Mouse (Mus musculus): Measurements from ENCODE around the gene Lyrm4. TPM values are rescaled to one million over a fixed set of nuclear protein-coding genes. Genes with fewer than 3 reads are reported as not detected.

Gene Lyrm4
- polyA plus RNA-seq, 1 experiment, result not detected

DNA sequence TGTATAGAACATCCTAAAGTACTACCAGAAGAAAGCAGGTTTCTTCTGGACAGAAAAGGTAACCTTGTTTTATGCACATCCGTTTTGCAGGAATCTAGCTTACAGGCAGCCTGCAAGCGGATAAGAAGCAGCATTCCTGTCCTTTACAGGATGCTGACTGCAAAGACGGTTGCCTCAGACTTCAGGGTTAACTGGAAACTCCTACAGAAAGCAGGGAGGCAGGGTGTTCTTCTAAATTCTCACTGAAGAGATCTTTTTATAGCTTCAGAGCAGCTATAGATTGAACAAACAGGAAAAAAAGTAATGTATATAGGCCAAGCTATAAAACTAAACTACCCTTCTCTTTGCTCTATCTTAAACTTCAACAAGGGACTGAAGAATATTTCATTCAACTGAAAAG lies 32.6 kb downstream of the Lyrm4 start:
- TF ChIP-seq CTCF (IDR thresholded peaks at IDR 0.05; ENCODE audit: insufficient read depth, low read depth, low read length) (no peak), POLR2A (IDR thresholded peaks at IDR 0.05; ENCODE audit: insufficient read depth, low read depth, low read length) (no peak)
- WGBS, result 75% methylated on average over 3 of the region's 3 CpGs

GRCm38 (mm10) chr13:36081591-36081990 lies 35.7 kb downstream of the Lyrm4 start:
- no peak overlapping the region for H3K4me3 ChIP-seq (ENCODE audit: insufficient read depth, low read depth, low read length)
- H3K27ac ChIP-seq (ENCODE audit: insufficient read depth, low read depth, low read length), result no peak overlapping the region
- H3K4me1 ChIP-seq (ENCODE audit: control insufficient read depth, insufficient read depth, low read length), result no peaks in the 10 kb centered on the region
- TF ChIP-seq POLR2A (IDR thresholded peaks at IDR 0.05; ENCODE audit: insufficient read depth, low read depth, low read length) (no peak), CTCF (IDR thresholded peaks at IDR 0.05; ENCODE audit: insufficient read depth, low read depth, low read length) (no peak)
- 97% methylated on average over 3 of the region's 3 CpGs for WGBS

More for the DNA sequence above, 32.6 kb downstream of the Lyrm4 start:
- no peak overlapping the region for H3K27ac ChIP-seq (ENCODE audit: insufficient read depth, low read depth, low read length)
- H3K4me1 ChIP-seq (ENCODE audit: control insufficient read depth, insufficient read depth, low read length), result no peaks in the 10 kb centered on the region
- H3K4me3 ChIP-seq (ENCODE audit: insufficient read depth, low read depth, low read length), result no peak overlapping the region

GRCm38 (mm10) chr13:36074484-36074883 lies 42.8 kb downstream of the Lyrm4 start:
- WGBS, result 92% methylated on average over 3 of the region's 3 CpGs
- no peak overlapping the region for H3K4me3 ChIP-seq (ENCODE audit: insufficient read depth, low read depth, low read length)

DNA sequence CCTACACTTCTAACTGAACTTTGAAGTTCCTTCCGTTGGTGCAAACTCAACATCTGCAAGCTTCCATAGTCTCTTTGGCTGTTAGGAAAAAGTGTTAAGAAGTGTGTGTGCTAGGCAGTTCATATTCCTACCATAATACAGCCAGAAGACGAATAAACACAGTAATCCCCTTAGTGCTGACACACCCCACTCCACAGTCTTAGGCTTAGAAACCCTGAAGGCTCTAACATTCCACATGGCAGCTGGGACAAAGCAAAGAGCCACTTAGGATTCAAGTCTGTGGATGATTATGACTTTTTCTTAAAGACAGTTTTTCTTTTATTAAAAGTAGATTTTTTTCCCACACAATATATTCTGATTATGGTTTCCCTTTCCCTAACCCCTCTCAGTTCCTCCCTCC lies 50.6 kb downstream of the Lyrm4 start:
- WGBS, result 78% methylated on average over 2 of the region's 2 CpGs
- no peak for TF ChIP-seq CTCF (IDR thresholded peaks at IDR 0.05; ENCODE audit: insufficient read depth, low read depth, low read length)
- TF ChIP-seq POLR2A (IDR thresholded peaks at IDR 0.05; ENCODE audit: insufficient read depth, low read depth, low read length), result no peak
- H3K27ac ChIP-seq (ENCODE audit: insufficient read depth, low read depth, low read length), result no peak overlapping the region
- H3K4me3 ChIP-seq (ENCODE audit: insufficient read depth, low read depth, low read length), result no peak overlapping the region
- no peaks in the 10 kb centered on the region for H3K4me1 ChIP-seq (ENCODE audit: control insufficient read depth, insufficient read depth, low read length)

More at GRCm38 (mm10) chr13:36074484-36074883, 42.8 kb downstream of the Lyrm4 start:
- H3K4me1 ChIP-seq (ENCODE audit: control insufficient read depth, insufficient read depth, low read length), result no peaks in the 10 kb centered on the region
- no peak overlapping the region for H3K27ac ChIP-seq (ENCODE audit: insufficient read depth, low read depth, low read length)
- TF ChIP-seq POLR2A (IDR thresholded peaks at IDR 0.05; ENCODE audit: insufficient read depth, low read depth, low read length) (no peak), CTCF (IDR thresholded peaks at IDR 0.05; ENCODE audit: insufficient read depth, low read depth, low read length) (no peak)

GRCm38 (mm10) chr13:36057489-36057888 lies 59.8 kb downstream of the Lyrm4 start:
- WGBS, result 80% methylated on average over 2 of the region's 2 CpGs
- no peak for TF ChIP-seq POLR2A (IDR thresholded peaks at IDR 0.05; ENCODE audit: insufficient read depth, low read depth, low read length)
- TF ChIP-seq CTCF (IDR thresholded peaks at IDR 0.05; ENCODE audit: insufficient read depth, low read depth, low read length), result no peak
- H3K27ac ChIP-seq (ENCODE audit: insufficient read depth, low read depth, low read length), result no peak overlapping the region
- no peak overlapping the region for H3K4me3 ChIP-seq (ENCODE audit: insufficient read depth, low read depth, low read length)
- no peaks in the 10 kb centered on the region for H3K4me1 ChIP-seq (ENCODE audit: control insufficient read depth, insufficient read depth, low read length)

GRCm38 (mm10) chr13:36056925-36057324 lies 60.4 kb downstream of the Lyrm4 start:
- no peaks in the 10 kb centered on the region for H3K4me1 ChIP-seq (ENCODE audit: control insufficient read depth, insufficient read depth, low read length)
- 95% methylated on average over 4 of the region's 4 CpGs for WGBS
- TF ChIP-seq CTCF (IDR thresholded peaks at IDR 0.05; ENCODE audit: insufficient read depth, low read depth, low read length) (no peak), POLR2A (IDR thresholded peaks at IDR 0.05; ENCODE audit: insufficient read depth, low read depth, low read length) (no peak)
- H3K4me3 ChIP-seq (ENCODE audit: insufficient read depth, low read depth, low read length), result no peak overlapping the region
- no peak overlapping the region for H3K27ac ChIP-seq (ENCODE audit: insufficient read depth, low read depth, low read length)

DNA sequence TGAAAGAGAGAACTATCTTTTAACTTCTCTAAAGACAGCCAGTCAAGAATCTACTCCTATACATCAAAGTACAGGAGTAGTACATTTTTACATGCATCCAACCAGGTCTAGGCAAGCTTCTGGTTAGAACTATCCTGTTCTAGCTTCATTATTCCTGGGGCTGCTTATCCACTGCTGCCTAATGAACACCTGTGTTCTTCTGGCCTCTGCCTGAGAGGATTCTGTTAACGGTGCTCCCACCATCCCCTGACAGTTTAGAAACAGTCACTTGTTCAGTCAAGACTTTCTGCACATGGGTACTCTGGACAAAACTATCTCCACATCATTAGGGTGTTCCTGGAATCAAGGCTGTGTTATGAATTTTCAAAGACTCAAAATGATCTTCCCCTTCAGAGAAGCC lies 60.8 kb downstream of the Lyrm4 start:
- WGBS, result 87% methylated on average over 1 of the region's 1 CpGs

GRCm38 (mm10) chr13:36035528-36035927 lies 81.8 kb downstream of the Lyrm4 start:
- TF ChIP-seq POLR2A (IDR thresholded peaks at IDR 0.05; ENCODE audit: insufficient read depth, low read depth, low read length) (no peak), CTCF (IDR thresholded peaks at IDR 0.05; ENCODE audit: insufficient read depth, low read depth, low read length) (no peak)
- Histone ChIP-seq H3K27ac (ENCODE audit: insufficient read depth, low read depth, low read length) (no peak overlapping the region), H3K4me3 (ENCODE audit: insufficient read depth, low read depth, low read length) (no peak overlapping the region), H3K4me1 (ENCODE audit: control insufficient read depth, insufficient read depth, low read length) (no peaks in the 10 kb centered on the region)
- WGBS, result 94% methylated on average over 4 of the region's 4 CpGs

More for the DNA sequence above, 60.8 kb downstream of the Lyrm4 start:
- Histone ChIP-seq H3K4me3 (ENCODE audit: insufficient read depth, low read depth, low read length) (no peak overlapping the region), H3K27ac (ENCODE audit: insufficient read depth, low read depth, low read length) (no peak overlapping the region), H3K4me1 (ENCODE audit: control insufficient read depth, insufficient read depth, low read length) (no peaks in the 10 kb centered on the region)
- TF ChIP-seq POLR2A (IDR thresholded peaks at IDR 0.05; ENCODE audit: insufficient read depth, low read depth, low read length) (no peak), CTCF (IDR thresholded peaks at IDR 0.05; ENCODE audit: insufficient read depth, low read depth, low read length) (no peak)

DNA sequence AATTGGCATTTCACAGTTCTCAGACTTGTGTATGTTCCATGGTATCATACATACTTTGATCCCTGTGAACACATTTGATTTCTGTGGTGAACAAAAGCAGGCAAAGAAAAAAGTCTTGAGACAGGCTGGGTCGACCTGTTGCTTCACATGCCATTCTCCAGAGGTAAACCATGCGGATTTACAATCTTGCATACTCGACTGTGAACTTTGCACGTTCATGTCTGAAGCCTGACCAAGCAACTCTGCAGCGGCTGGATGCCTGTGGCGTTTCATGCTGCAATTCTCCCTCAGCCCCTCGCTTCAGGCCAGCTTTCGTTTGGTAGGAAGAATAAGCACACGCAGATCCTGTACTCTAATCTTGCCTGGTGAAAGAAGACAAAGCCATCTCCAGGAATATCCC lies 85.4 kb downstream of the Lyrm4 start:
- H3K4me1 ChIP-seq (ENCODE audit: control insufficient read depth, insufficient read depth, low read length), result no peaks in the 10 kb centered on the region
- TF ChIP-seq POLR2A (IDR thresholded peaks at IDR 0.05; ENCODE audit: insufficient read depth, low read depth, low read length) (no peak), CTCF (IDR thresholded peaks at IDR 0.05; ENCODE audit: insufficient read depth, low read depth, low read length) (no peak)
- 84% methylated on average over 9 of the region's 9 CpGs for WGBS
- H3K4me3 ChIP-seq (ENCODE audit: insufficient read depth, low read depth, low read length), result no peak overlapping the region
- no peak overlapping the region for H3K27ac ChIP-seq (ENCODE audit: insufficient read depth, low read depth, low read length)
